Mouse (Mus musculus) forebrain, embryonic 14.5 days (tissue): ENCODE measurements around the gene Naaladl2. TPM values are rescaled to one million over a fixed set of nuclear protein-coding genes. Genes with fewer than 3 reads are reported as not detected.

ENCODE experiments used
- ATAC-seq: fragments of 200-750 bp; cut with Nextera tagmentation; 2 replicates; pipeline ENCODE4 v1.8.0; 2017; ENCODE audit warnings: mild to moderate bottlenecking, moderate library complexity
- DNase-seq: peaks from one replicate; pipeline ENCODE4 v3.0.0-alpha.2; 2015; ENCODE audit warnings: low spot score
- H3K27ac ChIP-seq: fragments of 300-500 bp; sonication (generic); 2 replicates; pipeline ENCODE4 v1.5.1; 2014; ENCODE audit warnings: low read depth, mild to moderate bottlenecking, control low read depth, low read length, moderate library complexity
- H3K27me3 ChIP-seq: fragments of 300-500 bp; sonication (generic); replicated peaks from 2 replicates; pipeline ENCODE4 v1.6.1; 2014; ENCODE audit warnings: low read length, control low read depth, mixed read lengths; ENCODE audit not compliant: control insufficient read depth, insufficient read depth
- H3K36me3 ChIP-seq: fragments of 300-500 bp; sonication (generic); 2 replicates; pipeline ENCODE4 v1.6.1; 2014; ENCODE audit warnings: low read length, control low read depth; ENCODE audit not compliant: control insufficient read depth, insufficient read depth
- H3K4me1 ChIP-seq: fragments of 300-500 bp; sonication (generic); 2 replicates; pipeline ENCODE4 v1.6.1; 2014; ENCODE audit warnings: antibody characterized with exemption, low read length, control low read depth; ENCODE audit not compliant: control insufficient read depth, insufficient read depth
- H3K4me2 ChIP-seq: fragments of 300-500 bp; sonication (generic); 2 replicates; pipeline ENCODE4 v1.6.1; 2014; ENCODE audit warnings: mild to moderate bottlenecking, control low read depth, low read length
- H3K4me3 ChIP-seq: fragments of 300-500 bp; sonication (generic); 2 replicates; pipeline ENCODE4 v1.5.1; 2014; ENCODE audit warnings: low read depth, low read length, control low read depth
- H3K9ac ChIP-seq: fragments of 300-500 bp; sonication (generic); 2 replicates; pipeline ENCODE4 v1.6.1; 2014; ENCODE audit warnings: mild to moderate bottlenecking, low read length, control low read depth, moderate library complexity
- H3K9me3 ChIP-seq: fragments of 300-500 bp; sonication (generic); replicated peaks from 2 replicates; pipeline ENCODE4 v1.6.1; 2016; ENCODE audit warnings: low read length, control low read depth, mixed read lengths; ENCODE audit not compliant: control insufficient read depth
- WGBS: fragments of 180-500 bp; shearing (Covaris S2); extraction: QIAGEN DNeasy Blood & Tissue Kit; methylation state at CpG from one replicate; pipeline ENCODE4 v1.1.7; 2014; 5-methylcytosine and 5-hydroxymethylcytosine counted together
- polyA plus RNA-seq: library from polyadenylated mRNA; unstranded; fragments of >200 nt; fragmentation: Nextera tagmentation; extraction: Ambion mirVana; gene quantifications from 2 replicates; pipeline ENCODE4 v1.2.1, GENCODE M21; 2014

Gene Naaladl2
- polyA plus RNA-seq, 1 experiment from 2014 or later: 0.30 TPM

- ATAC-seq: no peak
- Histone ChIP-seq H3K4me3 (no peak overlapping the region), H3K27ac (no peak overlapping the region), H3K4me1 (no peaks in the 10 kb centered on the region), H3K36me3 (no peaks in the 10 kb centered on the region), H3K27me3 (no peaks in the 10 kb centered on the region), H3K9me3 (no peaks in the 10 kb centered on the region), H3K4me2 (no peak overlapping the region), H3K9ac (no peak overlapping the region)
- DNase-seq: no peak
- 95% methylated on average over 2 of the region's 2 CpGs for WGBS
Observed at GRCm38 (mm10) chr3:24690162-24690915, 453.7 kb downstream of the Naaladl2 start.

GRCm38 (mm10) chr3:24670500-24670899, 473.6 kb downstream of the Naaladl2 start:
- Histone ChIP-seq H3K9me3 (no peaks in the 10 kb centered on the region), H3K36me3 (no peaks in the 10 kb centered on the region), H3K4me2 (no peak overlapping the region), H3K9ac (no peak overlapping the region), H3K27ac (no peak overlapping the region), H3K4me1 (no peaks in the 10 kb centered on the region), H3K27me3 (no peaks in the 10 kb centered on the region), H3K4me3 (no peak overlapping the region)
- ATAC-seq (no peak), DNase-seq (no peak)
- WGBS: 73% methylated on average over 3 of the region's 3 CpGs

GRCm38 (mm10) chr3:24668052-24668916, 475.8 kb downstream of the Naaladl2 start:
- Histone ChIP-seq H3K9me3 (no peaks in the 10 kb centered on the region), H3K9ac (no peak overlapping the region), H3K4me2 (no peak overlapping the region), H3K4me3 (no peak overlapping the region), H3K27ac (no peak overlapping the region), H3K36me3 (no peaks in the 10 kb centered on the region), H3K27me3 (no peaks in the 10 kb centered on the region), H3K4me1 (no peaks in the 10 kb centered on the region)
- ATAC-seq (no peak), DNase-seq (no peak)
- 89% methylated on average over 3 of the region's 3 CpGs for WGBS

- Histone ChIP-seq H3K4me2 (no peak overlapping the region), H3K27ac (no peak overlapping the region), H3K4me3 (no peak overlapping the region), H3K36me3 (no peaks in the 10 kb centered on the region), H3K9me3 (no peaks in the 10 kb centered on the region), H3K9ac (no peak overlapping the region), H3K4me1 (no peaks in the 10 kb centered on the region), H3K27me3 (no peaks in the 10 kb centered on the region)
- ATAC-seq (no peak), DNase-seq (no peak)
- 89% methylated on average over 1 of the region's 1 CpGs for WGBS
Observed at GRCm38 (mm10) chr3:24665408-24665807, 478.7 kb downstream of the Naaladl2 start.

GRCm38 (mm10) chr3:24663749-24664148, 480.3 kb downstream of the Naaladl2 start:
- no peaks in the 10 kb centered on the region for H3K27me3 ChIP-seq
- H3K4me3 ChIP-seq: no peak overlapping the region

GRCm38 (mm10) chr3:24630032-24630431, 514.0 kb downstream of the Naaladl2 start:
- no peak overlapping the region for H3K27ac ChIP-seq
- no peak overlapping the region for H3K4me3 ChIP-seq
- no peak overlapping the region for H3K4me2 ChIP-seq
- WGBS: 67% methylated on average over 1 of the region's 1 CpGs
- no peaks in the 10 kb centered on the region for H3K36me3 ChIP-seq
- no peaks in the 10 kb centered on the region for H3K4me1 ChIP-seq
- H3K9me3 ChIP-seq: no peaks in the 10 kb centered on the region
- H3K27me3 ChIP-seq: no peaks in the 10 kb centered on the region
- DNase-seq (no peak), ATAC-seq (no peak)
- H3K9ac ChIP-seq: no peak overlapping the region

More at GRCm38 (mm10) chr3:24663749-24664148, 480.3 kb downstream of the Naaladl2 start:
- Histone ChIP-seq H3K9me3 (no peaks in the 10 kb centered on the region), H3K27ac (no peak overlapping the region), H3K36me3 (no peaks in the 10 kb centered on the region), H3K4me2 (no peak overlapping the region), H3K4me1 (no peaks in the 10 kb centered on the region), H3K9ac (no peak overlapping the region)
- no peak for ATAC-seq
- no peak for DNase-seq

- no peak overlapping the region for H3K27ac ChIP-seq
- no peak overlapping the region for H3K4me3 ChIP-seq
- H3K9me3 ChIP-seq: no peaks in the 10 kb centered on the region
- no peaks in the 10 kb centered on the region for H3K36me3 ChIP-seq
- H3K4me1 ChIP-seq: peaks cover 3% of the 10 kb centered on the region
- ATAC-seq (peak; percentile 95), DNase-seq (peak; percentile 81)
- H3K9ac ChIP-seq: no peak overlapping the region
- no peaks in the 10 kb centered on the region for H3K27me3 ChIP-seq
- no peak overlapping the region for H3K4me2 ChIP-seq
Observed at GRCm38 (mm10) chr3:24605485-24605884, 538.6 kb downstream of the Naaladl2 start.

- no peak for ATAC-seq
Observed at GRCm38 (mm10) chr3:24604791-24605320, 539.2 kb downstream of the Naaladl2 start.

GRCm38 (mm10) chr3:24595447-24595846, 548.6 kb downstream of the Naaladl2 start:
- no peaks in the 10 kb centered on the region for H3K4me1 ChIP-seq
- no peak overlapping the region for H3K27ac ChIP-seq
- ATAC-seq (no peak), DNase-seq (no peak)
- H3K4me2 ChIP-seq: no peak overlapping the region
- 79% methylated on average over 2 of the region's 2 CpGs for WGBS
- no peak overlapping the region for H3K9ac ChIP-seq
- H3K9me3 ChIP-seq: no peaks in the 10 kb centered on the region
- H3K27me3 ChIP-seq: no peaks in the 10 kb centered on the region
- no peak overlapping the region for H3K4me3 ChIP-seq
- H3K36me3 ChIP-seq: no peaks in the 10 kb centered on the region

More at GRCm38 (mm10) chr3:24604791-24605320, 539.2 kb downstream of the Naaladl2 start:
- H3K4me3 ChIP-seq: no peak overlapping the region
- 46% methylated on average over 3 of the region's 3 CpGs for WGBS
- DNase-seq: no peak
- no peak overlapping the region for H3K9ac ChIP-seq
- no peaks in the 10 kb centered on the region for H3K9me3 ChIP-seq
- H3K4me2 ChIP-seq: no peak overlapping the region
- H3K4me1 ChIP-seq: peaks cover 3% of the 10 kb centered on the region
- H3K36me3 ChIP-seq: no peaks in the 10 kb centered on the region
- H3K27me3 ChIP-seq: no peaks in the 10 kb centered on the region
- H3K27ac ChIP-seq: no peak overlapping the region
